Mouse (Mus musculus): ENCODE measurements around the gene Timm8b. TPM values are rescaled to one million over a fixed set of nuclear protein-coding genes. Genes with fewer than 3 reads are reported as not detected.
"Not testable (repeated sequence)": the region's sequence is repeated elsewhere in the genome, so short reads cannot be mapped to it uniquely, and the experiment has no call there.

The Timm8b gene
- polyA plus RNA-seq, 1 experiment from 2014 or later: 340 TPM

DNA sequence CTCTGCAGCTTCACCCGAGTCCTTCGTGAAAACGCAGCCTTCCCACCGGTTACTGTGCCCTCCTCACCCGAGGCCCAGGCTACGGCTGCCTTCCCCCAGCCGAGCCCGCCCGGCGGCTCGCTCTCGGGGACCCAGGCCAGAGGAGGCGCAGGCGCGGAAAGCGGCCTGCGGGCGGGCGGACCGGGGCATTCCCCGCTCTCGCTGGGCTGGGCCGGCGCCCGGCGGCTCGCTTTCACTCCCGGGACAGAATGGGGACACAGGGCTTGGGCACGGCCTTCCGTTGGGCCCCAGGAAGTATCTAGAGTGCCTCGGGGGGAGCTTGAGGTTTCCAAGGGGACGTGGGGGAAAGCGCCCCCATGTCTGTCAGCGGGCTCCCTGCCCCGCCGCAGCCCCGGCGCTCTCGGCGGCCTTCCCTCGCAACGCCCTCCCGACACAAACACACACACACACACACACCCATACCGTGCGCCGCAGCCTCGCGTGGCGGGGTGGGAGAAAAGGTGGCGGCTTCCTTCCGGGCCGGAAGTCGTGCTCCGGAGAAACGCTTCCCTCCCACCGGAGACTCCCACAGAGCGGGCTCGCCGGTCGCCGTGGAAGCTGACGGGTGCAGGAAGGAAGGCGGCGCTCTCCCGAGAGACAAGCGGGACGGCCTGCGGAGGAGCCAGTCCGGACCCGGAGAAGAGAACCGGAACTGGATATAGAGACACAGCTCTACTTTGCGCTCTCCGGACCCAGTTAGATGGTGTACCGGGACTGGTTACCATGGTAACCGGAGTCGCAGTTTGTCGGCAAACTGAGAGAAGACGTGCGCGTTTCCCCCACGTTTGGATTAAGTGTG, 13.3 kb downstream of the Timm8b start, which contains the start of the genes Pih1d2 and Nkapd1:
Gene Pih1d2 (plus strand): TSS at position 556 of the 838 bp plus-strand sequence.
Gene Nkapd1 (minus strand): TSS at position 699 of the 838 bp plus-strand sequence.
- no peaks in the 10 kb centered on the region for H3K9me3 ChIP-seq (replicated peaks)
- under 1% methylated on average over 80 of the region's 81 CpGs for WGBS
- DNase-seq (ENCODE audit: low spot score): peak; percentile 87
- no peaks in the 10 kb centered on the region for H3K27me3 ChIP-seq (ENCODE audit: low read depth, poor library complexity, severe bottlenecking)
- peak within 1 kb of the TSS; percentile 96 for H3K27ac ChIP-seq (replicated peaks)
- H3K4me3 ChIP-seq: peak within 1 kb of the TSS; percentile 89
- peaks cover 34% of the 10 kb centered on the region for H3K36me3 ChIP-seq
- H3K4me1 ChIP-seq: peaks cover 18% of the 10 kb centered on the region

DNA sequence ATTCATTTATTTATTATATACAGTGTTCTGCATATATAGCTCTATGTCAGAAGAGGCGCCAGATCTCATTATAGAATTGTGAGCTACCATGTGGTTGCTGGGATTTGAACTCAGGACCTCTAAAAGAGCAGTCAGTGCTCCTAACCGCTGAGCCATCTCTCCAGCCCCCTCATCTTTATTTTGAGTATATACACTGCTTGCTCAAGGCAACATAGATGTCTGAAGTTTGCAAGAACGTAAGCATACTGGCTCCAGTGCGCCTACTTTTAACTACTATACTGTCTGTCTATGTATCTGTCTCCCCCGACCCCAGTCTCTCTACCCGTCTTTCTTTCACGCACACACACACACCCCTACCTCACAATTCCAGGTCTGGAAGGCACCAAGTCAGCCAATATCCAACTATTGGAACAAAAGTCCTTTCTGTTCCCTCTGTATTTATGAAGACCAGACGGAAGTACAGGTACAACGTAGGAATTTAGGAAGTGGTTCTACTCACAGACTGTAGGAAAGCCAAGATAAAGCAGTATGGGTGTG, 14.2 kb downstream of the Timm8b start:
- H3K9me3 ChIP-seq (replicated peaks): no peaks in the 10 kb centered on the region
- no peaks in the 10 kb centered on the region for H3K27me3 ChIP-seq (ENCODE audit: low read depth, poor library complexity, severe bottlenecking)
- H3K4me1 ChIP-seq: peaks cover 18% of the 10 kb centered on the region
- H3K4me3 ChIP-seq: peak overlapping the region; percentile 89
- 63% methylated on average over 9 of the region's 9 CpGs for WGBS
- DNase-seq (ENCODE audit: low spot score): no peak
- H3K27ac ChIP-seq (replicated peaks): peak overlapping the region; percentile 96; the same call in 1 of the 2 replicates
- peaks cover 25% of the 10 kb centered on the region for H3K36me3 ChIP-seq

DNA sequence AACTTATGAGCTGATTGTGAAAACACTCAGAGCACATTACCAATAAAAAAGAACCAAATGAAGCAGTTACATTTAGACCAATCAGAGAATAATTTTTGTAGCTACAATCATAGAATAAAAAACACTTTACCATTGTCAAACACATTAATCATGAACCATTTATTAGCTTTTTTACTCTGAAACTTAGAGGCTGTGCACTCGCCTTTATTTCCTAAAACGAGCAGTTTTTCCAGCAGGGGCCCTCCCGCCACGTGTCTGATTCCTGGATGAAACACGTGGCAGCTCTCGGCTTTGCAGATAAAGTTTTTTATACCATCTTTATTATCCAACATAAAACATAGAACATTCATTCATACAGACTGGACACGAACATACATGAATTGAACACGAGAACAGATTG, 27.2 kb downstream of the Timm8b start:
- not testable (repeated sequence) for H3K4me3 ChIP-seq; H3K9me3 ChIP-seq (replicated peaks); DNase-seq (ENCODE audit: low spot score); H3K27ac ChIP-seq (replicated peaks); H3K27me3 ChIP-seq (ENCODE audit: low read depth, poor library complexity, severe bottlenecking); H3K4me1 ChIP-seq
- H3K36me3 ChIP-seq: peaks cover 41% of the 10 kb centered on the region
- WGBS: 96% methylated on average over 6 of the region's 8 CpGs

DNA sequence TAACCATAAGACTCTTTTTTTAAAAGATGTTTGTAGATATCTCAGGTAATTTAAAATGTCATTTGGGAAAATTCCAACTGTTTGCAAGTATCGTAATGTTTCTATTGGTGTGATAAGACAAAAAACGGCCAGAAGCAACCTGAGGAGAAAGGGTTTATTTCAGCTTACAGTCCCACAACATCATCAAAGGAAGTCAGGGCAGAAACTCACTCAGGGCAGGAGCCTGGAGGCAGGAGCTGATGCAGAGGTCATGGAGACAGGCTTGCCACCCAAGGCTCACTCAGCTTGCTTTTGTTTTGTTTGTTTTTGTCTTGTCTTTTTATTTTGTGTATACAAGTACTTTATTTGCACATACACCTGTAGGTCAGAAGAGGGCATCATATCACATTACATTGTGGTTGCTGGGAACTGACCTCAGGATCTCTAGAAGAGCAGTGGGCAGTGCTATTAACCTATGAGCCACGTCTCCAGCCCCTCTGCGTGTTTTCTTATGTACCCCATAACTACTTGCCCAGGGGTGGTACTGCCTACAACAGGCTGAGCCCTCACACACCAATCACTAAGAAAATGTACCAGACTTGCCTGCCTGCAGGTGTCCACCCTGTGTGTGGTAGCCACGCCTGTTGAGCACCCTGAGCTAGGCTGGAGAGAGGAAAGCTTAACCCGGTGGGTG, 28.4 kb downstream of the Timm8b start:
- WGBS: 91% methylated on average over 6 of the region's 6 CpGs
- Histone ChIP-seq H3K36me3 (peaks cover 54% of the 10 kb centered on the region), H3K4me1 (no peaks in the 10 kb centered on the region), H3K9me3 (replicated peaks) (no peaks in the 10 kb centered on the region), H3K4me3 (no peak overlapping the region), H3K27me3 (ENCODE audit: low read depth, poor library complexity, severe bottlenecking) (no peaks in the 10 kb centered on the region), H3K27ac (replicated peaks) (no peak overlapping the region)
- DNase-seq (ENCODE audit: low spot score): no peak

DNA sequence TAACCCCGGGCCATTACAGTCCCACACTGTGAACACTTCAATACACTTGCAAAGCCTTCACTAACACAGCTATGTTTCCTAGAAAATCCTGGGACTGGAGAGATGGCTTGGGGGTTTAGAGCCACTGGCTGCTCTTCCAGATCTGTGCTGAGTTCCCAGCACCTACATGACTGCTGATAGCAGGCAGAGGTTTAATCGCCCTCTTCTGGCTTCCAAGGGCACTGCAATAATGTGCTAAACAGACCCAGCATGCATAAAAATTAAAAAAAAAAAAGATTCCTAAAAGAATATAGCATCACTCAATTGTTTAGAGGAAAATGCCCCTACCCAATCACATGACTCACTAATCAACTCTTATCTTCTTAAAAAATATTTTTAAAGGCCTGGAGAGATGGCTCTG, 29.3 kb downstream of the Timm8b start:
- no peak overlapping the region for H3K4me3 ChIP-seq
- 54% methylated on average over 2 of the region's 2 CpGs for WGBS
- no peaks in the 10 kb centered on the region for H3K9me3 ChIP-seq (replicated peaks)
- no peak overlapping the region for H3K27ac ChIP-seq (replicated peaks)
- H3K36me3 ChIP-seq: peaks cover 63% of the 10 kb centered on the region
- no peaks in the 10 kb centered on the region for H3K27me3 ChIP-seq (ENCODE audit: low read depth, poor library complexity, severe bottlenecking)
- H3K4me1 ChIP-seq: no peaks in the 10 kb centered on the region
- no peak for DNase-seq (ENCODE audit: low spot score)

DNA sequence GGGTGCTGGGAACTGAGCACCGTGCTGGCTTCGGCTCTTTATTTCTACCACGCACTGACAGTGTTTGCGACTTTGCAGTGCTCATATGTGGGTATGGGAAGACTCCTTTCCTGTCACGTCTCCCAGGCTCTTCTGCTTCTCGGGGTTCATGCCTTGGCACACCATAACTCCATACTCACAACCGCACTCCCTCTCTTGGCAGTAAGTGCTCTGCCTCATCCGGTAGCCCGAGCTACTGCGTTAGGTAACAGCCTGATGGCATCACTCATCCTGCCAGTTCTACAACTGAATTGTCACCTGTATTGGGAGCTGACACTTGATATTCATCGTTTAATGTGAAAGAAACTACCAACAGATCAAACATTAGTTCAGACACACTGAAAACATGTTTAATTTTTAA, 30.6 kb downstream of the Timm8b start:
- Histone ChIP-seq H3K4me3 (no peak overlapping the region), H3K27ac (replicated peaks) (no peak overlapping the region), H3K4me1 (no peaks in the 10 kb centered on the region), H3K9me3 (replicated peaks) (no peaks in the 10 kb centered on the region), H3K36me3 (peaks cover 75% of the 10 kb centered on the region), H3K27me3 (ENCODE audit: low read depth, poor library complexity, severe bottlenecking) (no peaks in the 10 kb centered on the region)
- WGBS: 97% methylated on average over 11 of the region's 11 CpGs
- DNase-seq (ENCODE audit: low spot score): no peak

DNA sequence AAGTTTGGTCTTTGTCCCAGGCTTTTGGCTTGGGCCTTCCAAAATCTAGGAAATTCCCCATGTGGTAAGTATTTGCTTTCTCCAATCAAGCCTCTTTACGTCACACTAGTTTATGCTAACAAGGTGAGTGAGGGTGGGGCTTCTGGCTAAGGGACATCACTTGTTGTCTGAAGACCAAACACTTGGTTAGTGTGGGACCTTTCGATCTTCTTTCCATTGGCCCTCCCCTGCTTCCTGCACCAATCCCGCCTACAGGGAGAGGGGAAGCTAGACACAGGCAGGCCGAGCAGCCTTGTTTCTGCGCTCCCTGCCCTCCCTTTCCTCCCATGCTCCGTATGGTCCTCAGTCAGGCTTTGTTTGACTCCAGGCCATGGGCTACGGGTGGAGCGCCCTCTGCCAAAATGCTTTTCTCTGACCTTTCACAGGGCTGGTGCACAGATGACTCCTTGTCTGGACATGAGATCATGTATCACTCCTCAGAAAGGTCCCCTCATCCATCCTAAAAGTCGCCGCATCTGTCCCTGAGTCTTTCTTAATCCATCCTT, 43.2 kb downstream of the Timm8b start:
- DNase-seq (ENCODE audit: low spot score): no peak

DNA sequence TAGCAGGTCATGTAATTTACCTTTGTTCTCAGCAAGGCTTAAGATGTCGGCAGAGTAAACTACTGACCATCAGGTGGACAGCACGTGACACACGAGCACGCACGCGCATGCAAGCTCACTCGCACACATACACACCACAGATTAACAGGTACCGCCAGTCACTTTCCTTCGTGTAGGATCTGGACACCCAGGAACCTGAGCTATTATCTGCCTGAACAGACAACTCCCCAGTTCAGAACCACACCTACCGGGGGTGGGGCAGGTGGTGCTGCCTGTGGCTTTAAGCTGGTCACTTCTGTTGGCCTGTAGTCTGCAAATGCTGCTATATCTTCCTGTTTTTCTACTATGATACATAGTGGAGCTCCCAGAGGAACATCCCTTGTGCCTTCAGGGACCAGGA, 46.8 kb downstream of the Timm8b start:
- H3K27me3 ChIP-seq (ENCODE audit: low read depth, poor library complexity, severe bottlenecking): no peaks in the 10 kb centered on the region
- no peak overlapping the region for H3K27ac ChIP-seq (replicated peaks)
- H3K4me1 ChIP-seq: no peaks in the 10 kb centered on the region
- 95% methylated on average over 10 of the region's 10 CpGs for whole genome bisulfite sequencing
- no peak overlapping the region for H3K4me3 ChIP-seq
- no peak for DNase-seq (ENCODE audit: low spot score)
- H3K9me3 ChIP-seq (replicated peaks): no peaks in the 10 kb centered on the region
- H3K36me3 ChIP-seq: peaks cover 98% of the 10 kb centered on the region

More for the DNA sequence above, 43.2 kb downstream of the Timm8b start:
- Histone ChIP-seq H3K4me3 (no peak overlapping the region), H3K4me1 (no peaks in the 10 kb centered on the region), H3K27ac (replicated peaks) (no peak overlapping the region), H3K9me3 (replicated peaks) (no peaks in the 10 kb centered on the region), H3K27me3 (ENCODE audit: low read depth, poor library complexity, severe bottlenecking) (no peaks in the 10 kb centered on the region), H3K36me3 (peaks cover 97% of the 10 kb centered on the region)
- 84% methylated on average over 10 of the region's 10 CpGs for WGBS

Other genes with a start within 250 kb of the Timm8b start
- gene Plet1, start 109.4 kb upstream of the Timm8b start, polyA plus RNA-seq (2016; fragmentation: Nextera tagmentation; extraction: Ambion mirVana): 0.32 and 0.36 TPM in 2 replicates
- 86.9 and 95.9 TPM in 2 replicates for gene Pts, start 75.2 kb upstream of the Timm8b start, polyA plus RNA-seq (2016; fragmentation: Nextera tagmentation; extraction: Ambion mirVana)
- gene Il18, start 49.1 kb upstream of the Timm8b start, polyA plus RNA-seq (2016; fragmentation: Nextera tagmentation; extraction: Ambion mirVana): 8.9 and 14.6 TPM in 2 replicates
- 0.19 and 0.34 TPM in 2 replicates for gene Bco2, start 48.7 kb upstream of the Timm8b start, polyA plus RNA-seq (2016; fragmentation: Nextera tagmentation; extraction: Ambion mirVana)
- 0.16 and 0.36 TPM in 2 replicates for gene Tex12, start 42.6 kb upstream of the Timm8b start, polyA plus RNA-seq (2016; fragmentation: Nextera tagmentation; extraction: Ambion mirVana)
- gene Sdhd, start 98 bp upstream of the Timm8b start, polyA plus RNA-seq (2016; fragmentation: Nextera tagmentation; extraction: Ambion mirVana): 309 and 339 TPM in 2 replicates
- gene Pih1d2, start 13.4 kb downstream of the Timm8b start, polyA plus RNA-seq (2016; fragmentation: Nextera tagmentation; extraction: Ambion mirVana): 7.6 and 8.4 TPM in 2 replicates
- 19.9 and 20.2 TPM in 2 replicates for gene Nkapd1, start 13.6 kb downstream of the Timm8b start, polyA plus RNA-seq (2016; fragmentation: Nextera tagmentation; extraction: Ambion mirVana)
- 57.5 and 58.6 TPM in 2 replicates for gene Dlat, start 55.9 kb downstream of the Timm8b start, polyA plus RNA-seq (2016; fragmentation: Nextera tagmentation; extraction: Ambion mirVana)
- gene Dixdc1, start 135.6 kb downstream of the Timm8b start, polyA plus RNA-seq (2016; fragmentation: Nextera tagmentation; extraction: Ambion mirVana): 20.6 and 21.8 TPM in 2 replicates
- 1.4 TPM in 2 replicates for gene 2310030G06Rik, start 142.6 kb downstream of the Timm8b start, polyA plus RNA-seq (2016; fragmentation: Nextera tagmentation; extraction: Ambion mirVana)
- gene Cryab, start 147.4 kb downstream of the Timm8b start, polyA plus RNA-seq (2016; fragmentation: Nextera tagmentation; extraction: Ambion mirVana): 3.6 and 5.9 TPM in 2 replicates
- gene Hspb2, start 148.4 kb downstream of the Timm8b start, polyA plus RNA-seq (2016; fragmentation: Nextera tagmentation; extraction: Ambion mirVana): 0.33 and 0.60 TPM in 2 replicates
- 12.1 and 12.8 TPM in 2 replicates for gene Fdxacb1, start 164.3 kb downstream of the Timm8b start, polyA plus RNA-seq (2016; fragmentation: Nextera tagmentation; extraction: Ambion mirVana)
- 37.9 and 38.1 TPM in 2 replicates for gene Alg9, start 171.1 kb downstream of the Timm8b start, polyA plus RNA-seq (2016; fragmentation: Nextera tagmentation; extraction: Ambion mirVana)
- gene 1110032A03Rik, start 171.6 kb downstream of the Timm8b start, polyA plus RNA-seq (2016; fragmentation: Nextera tagmentation; extraction: Ambion mirVana): 29.6 and 30.1 TPM in 2 replicates
- gene Ppp2r1b, start 241.4 kb downstream of the Timm8b start, polyA plus RNA-seq (2016; fragmentation: Nextera tagmentation; extraction: Ambion mirVana): 143 and 160 TPM in 2 replicates